Mouse (Mus musculus): ENCODE measurements at regions not wholly inside any gene's neighbourhood (a gene's known extent, or its start where the extent isn't known, plus 50 kb on each side); places are given as distances from the start of the nearest gene placed in this dataset.

- no peak for TF ChIP-seq ZNF384 (IDR thresholded peaks at IDR 0.05; ENCODE audit: low read depth, low read length)
- no peak for TF ChIP-seq HCFC1 (IDR thresholded peaks at IDR 0.05; ENCODE audit: borderline replicate concordance, insufficient read depth, low read length)
- TF ChIP-seq MAFK (IDR thresholded peaks at IDR 0.05; ENCODE audit: insufficient read depth, low read depth, low read length): no peak
- no peak for TF ChIP-seq ZC3H11A (IDR thresholded peaks at IDR 0.05; ENCODE audit: borderline replicate concordance, low read depth, low read length)
- no peak for TF ChIP-seq CHD2 (IDR thresholded peaks at IDR 0.05; ENCODE audit: low read depth, low read length)
Measured at GRCm38 (mm10) chr14:113182345-113182997, 131.9 kb upstream of the Tpm3-rs7 start.

Measured in ES-E14 (cell line).